Mouse (Mus musculus) B cell, adult 2 months (primary cell): ENCODE data around the gene 1110065P20Rik.

Experiments used
- DNase-seq, 2 experiments: peaks; one replicate each; pipeline ENCODE4 v3.0.0; 2022

1110065P20Rik gene

GRCm38 (mm10) chr4:124840998-124841397 lies 10.0 kb downstream of the 1110065P20Rik start:
- DNase-seq: peak; percentile 35 to 53

- no peak for DNase-seq
Observed at GRCm38 (mm10) chr4:124838035-124838700, 12.8 kb downstream of the 1110065P20Rik start.

- DNase-seq: no peak
Observed at GRCm38 (mm10) chr4:124832796-124833195, 18.2 kb downstream of the 1110065P20Rik start.

GRCm38 (mm10) chr4:124829671-124830070 lies 21.3 kb downstream of the 1110065P20Rik start:
- no peak for DNase-seq

- DNase-seq: no peak
Observed at GRCm38 (mm10) chr4:124825371-124825965, 25.5 kb downstream of the 1110065P20Rik start.

- no peak for DNase-seq
Observed at GRCm38 (mm10) chr4:124824967-124825366, 26.0 kb downstream of the 1110065P20Rik start.

GRCm38 (mm10) chr4:124818832-124819231 lies 32.2 kb downstream of the 1110065P20Rik start:
- DNase-seq: no peak

- DNase-seq: no peak
Observed at GRCm38 (mm10) chr4:124817803-124818202, 33.2 kb downstream of the 1110065P20Rik start.

GRCm38 (mm10) chr4:124815901-124816300 lies 35.1 kb downstream of the 1110065P20Rik start:
- DNase-seq: no peak

- no peak for DNase-seq
Observed at GRCm38 (mm10) chr4:124811347-124811975, 39.5 kb downstream of the 1110065P20Rik start.

- no peak for DNase-seq
Observed at GRCm38 (mm10) chr4:124810056-124810455, 40.9 kb downstream of the 1110065P20Rik start.

- no peak for DNase-seq
Observed at GRCm38 (mm10) chr4:124809136-124809883, 41.7 kb downstream of the 1110065P20Rik start.

- DNase-seq: no peak
Observed at GRCm38 (mm10) chr4:124808511-124808910, 42.5 kb downstream of the 1110065P20Rik start.

- no peak for DNase-seq
Observed at GRCm38 (mm10) chr4:124803406-124803805, 47.6 kb downstream of the 1110065P20Rik start.

GRCm38 (mm10) chr4:124802309-124803260 lies 48.4 kb downstream of the 1110065P20Rik start:
- peak; percentile 97 to 98 for DNase-seq

- DNase-seq: peak; percentile 89 to 90
Observed at GRCm38 (mm10) chr4:124801552-124802308, 49.3 kb downstream of the 1110065P20Rik start, which contains the start of gene Mtf1. Gene Mtf1 (plus strand): TSS chr4:124802104.
